Mouse (Mus musculus): Measurements from ENCODE around the gene Ubxn11. TPM values are rescaled to one million over a fixed set of nuclear protein-coding genes. Genes with fewer than 3 reads are reported as not detected.

The Ubxn11 gene
- total and polyA plus RNA-seq, 3 experiments = 6.0 to 38.8 (median 18.8) TPM

DNA sequence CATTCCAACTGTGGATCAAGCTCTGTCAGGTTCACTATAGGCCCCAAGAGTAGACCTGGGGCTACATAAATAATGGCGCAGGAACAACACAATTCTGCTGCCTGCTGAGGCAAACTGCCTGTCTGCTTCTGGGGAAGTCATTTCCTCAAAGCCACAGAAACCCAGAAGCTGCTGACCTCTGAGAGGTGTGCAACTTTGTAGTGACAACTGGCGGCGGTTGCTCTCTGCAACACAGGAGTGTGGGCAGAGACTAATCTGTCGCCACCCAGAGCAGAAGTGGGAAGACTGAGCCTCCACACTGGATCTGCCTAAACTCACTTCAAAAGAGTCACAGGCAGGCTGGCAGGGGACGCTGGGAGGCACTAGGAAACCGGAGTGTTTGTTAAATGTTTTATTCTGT, 27.1 kb downstream of the Ubxn11 start:
- TF ChIP-seq USF1 (IDR thresholded peaks at IDR 0.05; ENCODE audit: low read depth, low read length) (no peak), KAT2A (IDR thresholded peaks at IDR 0.05; ENCODE audit: insufficient replicate concordance, low read length) (no peak), ZNF384 (IDR thresholded peaks at IDR 0.05; ENCODE audit: low read depth, low read length) (no peak)
- H3K27me3 ChIP-seq (replicated peaks) = no peaks in the 10 kb centered on the region
- peaks cover 6% of the 10 kb centered on the region; the same call in 1 of the 2 replicates for H3K79me2 ChIP-seq (replicated peaks; ENCODE audit: control insufficient read depth, extremely low read depth, insufficient read depth, poor library complexity, severe bottlenecking)
- H3K36me3 ChIP-seq (replicated peaks in 1 of 2; ENCODE audit: control insufficient read depth in 1 of 2, insufficient read depth in 1 of 2, low read length in 1 of 2) = peaks cover 27 to 79% of the 10 kb centered on the region in 2 experiments
- in situ Hi-C loops (cut with MboI; ENCODE audit: low pct_ligation_motif_present, low pct_unique_long_range_greater_than_20kb, low sequenced_read_pairs) (loop anchor here (5.0 kb wide), 1 partner anchor 37 kb away; no protein-coding TSS in a partner anchor), dilution Hi-C loops (cut with MboI; ENCODE audit: extremely low pct_ligation_motif_present, extremely low pct_unique_long_range_greater_than_20kb, low sequenced_read_pairs) (no loop called here)
- peaks cover 17 to 40% of the 10 kb centered on the region in 2 experiments for H3K4me1 ChIP-seq (ENCODE audit: control insufficient read depth in 1 of 2, insufficient read depth in 2 of 2)
- no peaks in the 10 kb centered on the region for H3K9me3 ChIP-seq (replicated peaks; ENCODE audit: low read length)
- H3K9ac ChIP-seq (ENCODE audit: insufficient read depth, low read depth) = 0 out of 2 replicates have a peak overlapping the region, but pooled peaks have one; percentile 73
- no peak for DNase-seq (ENCODE audit: extremely low read depth)
- H3K4me3 ChIP-seq (replicated peaks in 1 of 3; ENCODE audit: low read depth in 2 of 3, low read length in 2 of 3, poor library complexity in 1 of 3) = peak overlapping the region in 1 of 3 experiments; percentile 84
- peak overlapping the region; percentile 91; the same call in 1 of the 2 replicates for H3K4me2 ChIP-seq (ENCODE audit: insufficient read depth, low read depth, poor library complexity, severe bottlenecking)
- H3K27ac ChIP-seq (ENCODE audit: insufficient read depth, low read depth) = no peak overlapping the region

- Histone ChIP-seq H3K9me3 (replicated peaks; ENCODE audit: low read length) (no peaks in the 10 kb centered on the region), H3K4me2 (ENCODE audit: insufficient read depth, low read depth, poor library complexity, severe bottlenecking) (no peak overlapping the region), H3K4me3 (replicated peaks in 1 of 3; ENCODE audit: low read depth in 2 of 3, low read length in 2 of 3, poor library complexity in 1 of 3) (no peak overlapping the region), H3K27me3 (replicated peaks) (no peaks in the 10 kb centered on the region), H3K9ac (ENCODE audit: insufficient read depth, low read depth) (no peak overlapping the region), H3K4me1 (ENCODE audit: control insufficient read depth in 1 of 2, insufficient read depth in 2 of 2) (peaks cover 10 to 22% of the 10 kb centered on the region in 2 experiments), H3K79me2 (replicated peaks; ENCODE audit: control insufficient read depth, extremely low read depth, insufficient read depth, poor library complexity, severe bottlenecking) (peaks cover 6% of the 10 kb centered on the region; the same call in 1 of the 2 replicates), H3K36me3 (replicated peaks in 1 of 2; ENCODE audit: control insufficient read depth in 1 of 2, insufficient read depth in 1 of 2, low read length in 1 of 2) (peaks cover 17 to 77% of the 10 kb centered on the region in 2 experiments), H3K27ac (ENCODE audit: insufficient read depth, low read depth) (no peak overlapping the region)
- DNase-seq (ENCODE audit: extremely low read depth) = no peak
- in situ Hi-C loops (cut with MboI; ENCODE audit: low pct_ligation_motif_present, low pct_unique_long_range_greater_than_20kb, low sequenced_read_pairs) (loop anchor here (10.0 kb wide), 1 partner anchor 53 kb away; the partner anchor contains the start of gene Cep85), dilution Hi-C loops (cut with MboI; ENCODE audit: extremely low pct_ligation_motif_present, extremely low pct_unique_long_range_greater_than_20kb, low sequenced_read_pairs) (no loop called here)
- TF ChIP-seq RCOR1 (conservative IDR thresholded peaks at IDR 0.05; ENCODE audit: low read depth, low read length) = no peak
- TF ChIP-seq ZC3H11A (IDR thresholded peaks at IDR 0.05; ENCODE audit: low read depth, low read length) = no peak
- TF ChIP-seq MAFK (IDR thresholded peaks at IDR 0.05; ENCODE audit: insufficient replicate concordance, low read length) = no peak
- no peak for TF ChIP-seq PAX5 (IDR thresholded peaks at IDR 0.05; ENCODE audit: low read length)
- TF ChIP-seq E2F4 (IDR thresholded peaks at IDR 0.05; ENCODE audit: insufficient replicate concordance, low read depth, low read length) = no peak
- no peak for TF ChIP-seq MXI1 (IDR thresholded peaks at IDR 0.05; ENCODE audit: low read depth, low read length)
- no peak for TF ChIP-seq ZNF384 (IDR thresholded peaks at IDR 0.05; ENCODE audit: low read depth, low read length)
- TF ChIP-seq GABPA (IDR thresholded peaks at IDR 0.05; ENCODE audit: insufficient replicate concordance, low read depth, low read length) = no peak
- TF ChIP-seq EP300 (IDR thresholded peaks at IDR 0.05; ENCODE audit: low read length) = no peak
- TF ChIP-seq ELF1 (IDR thresholded peaks at IDR 0.05; ENCODE audit: low read depth, low read length) = no peak
- no peak for TF ChIP-seq MAX (IDR thresholded peaks at IDR 0.05; ENCODE audit: low read length)
- TF ChIP-seq KAT2A (IDR thresholded peaks at IDR 0.05; ENCODE audit: insufficient replicate concordance, low read length) = no peak
Measured at GRCm38 (mm10) chr4:134132117-134132516, 29.7 kb downstream of the Ubxn11 start.

Measured in CH12.LX (cell line).